Mouse (Mus musculus): ENCODE data around the gene Tcte2. TPM values are rescaled to one million over a fixed set of nuclear protein-coding genes. Genes with fewer than 3 reads are reported as not detected.

Tcte2 gene
- polyA plus RNA-seq, 1 experiment from 2014 or later = 1.2 TPM

- Histone ChIP-seq H3K4me3 (ENCODE audit: low read depth, low read length) (no peak overlapping the region), H3K9ac (ENCODE audit: low read depth, low read length) (no peak overlapping the region), H3K4me2 (no peak overlapping the region), H3K36me3 (ENCODE audit: control insufficient read depth, insufficient read depth, low read length) (no peaks in the 10 kb centered on the region), H3K4me1 (replicated peaks; ENCODE audit: control insufficient read depth, insufficient read depth, low read length) (peaks cover 8% of the 10 kb centered on the region), H3K27me3 (replicated peaks; ENCODE audit: control insufficient read depth, insufficient read depth, low read length) (no peaks in the 10 kb centered on the region), H3K27ac (ENCODE audit: low read depth, low read length) (no peak overlapping the region), H3K9me3 (ENCODE audit: control insufficient read depth, low read length) (no peaks in the 10 kb centered on the region)
- 80% methylated on average over 5 of the region's 5 CpGs for WGBS
- ATAC-seq (replicated peaks; ENCODE audit: low FRiP score) = no peak
- DNase-seq (ENCODE audit: low spot score) = no peak
These were observed 65.7 kb downstream of the Tcte2 start for GRCm38 (mm10) chr17:13695881-13696280.

GRCm38 (mm10) chr17:13695211-13695610, 66.4 kb downstream of the Tcte2 start:
- DNase-seq (ENCODE audit: low spot score) (no peak), ATAC-seq (replicated peaks; ENCODE audit: low FRiP score) (no peak)
- no peak overlapping the region for H3K4me2 ChIP-seq
- no peaks in the 10 kb centered on the region for H3K9me3 ChIP-seq (ENCODE audit: control insufficient read depth, low read length)
- H3K27me3 ChIP-seq (replicated peaks; ENCODE audit: control insufficient read depth, insufficient read depth, low read length) = no peaks in the 10 kb centered on the region
- H3K4me1 ChIP-seq (replicated peaks; ENCODE audit: control insufficient read depth, insufficient read depth, low read length) = peaks cover 5% of the 10 kb centered on the region; the same call in 1 of the 2 replicates
- 73% methylated on average over 2 of the region's 2 CpGs for WGBS
- H3K36me3 ChIP-seq (ENCODE audit: control insufficient read depth, insufficient read depth, low read length) = no peaks in the 10 kb centered on the region
- H3K4me3 ChIP-seq (ENCODE audit: low read depth, low read length) = no peak overlapping the region
- H3K27ac ChIP-seq (ENCODE audit: low read depth, low read length) = no peak overlapping the region
- H3K9ac ChIP-seq (ENCODE audit: low read depth, low read length) = no peak overlapping the region

- Histone ChIP-seq H3K27me3 (replicated peaks; ENCODE audit: control insufficient read depth, insufficient read depth, low read length) (no peaks in the 10 kb centered on the region), H3K4me2 (no peak overlapping the region), H3K4me1 (replicated peaks; ENCODE audit: control insufficient read depth, insufficient read depth, low read length) (no peaks in the 10 kb centered on the region), H3K9me3 (ENCODE audit: control insufficient read depth, low read length) (no peaks in the 10 kb centered on the region), H3K27ac (ENCODE audit: low read depth, low read length) (no peak overlapping the region), H3K36me3 (ENCODE audit: control insufficient read depth, insufficient read depth, low read length) (no peaks in the 10 kb centered on the region), H3K4me3 (ENCODE audit: low read depth, low read length) (no peak overlapping the region), H3K9ac (ENCODE audit: low read depth, low read length) (no peak overlapping the region)
- ATAC-seq (replicated peaks; ENCODE audit: low FRiP score) (no peak), DNase-seq (ENCODE audit: low spot score) (no peak)
- WGBS = 79% methylated on average over 1 of the region's 1 CpGs
These were observed 67.4 kb downstream of the Tcte2 start for GRCm38 (mm10) chr17:13694181-13694580.

GRCm38 (mm10) chr17:13687656-13688055, 74.0 kb downstream of the Tcte2 start:
- H3K27me3 ChIP-seq (replicated peaks; ENCODE audit: control insufficient read depth, insufficient read depth, low read length) = no peaks in the 10 kb centered on the region
- 64% methylated on average over 1 of the region's 1 CpGs for WGBS
- DNase-seq (ENCODE audit: low spot score) (no peak), ATAC-seq (replicated peaks; ENCODE audit: low FRiP score) (no peak)
- no peak overlapping the region for H3K4me3 ChIP-seq (ENCODE audit: low read depth, low read length)
- no peaks in the 10 kb centered on the region for H3K9me3 ChIP-seq (ENCODE audit: control insufficient read depth, low read length)
- H3K4me1 ChIP-seq (replicated peaks; ENCODE audit: control insufficient read depth, insufficient read depth, low read length) = peaks cover 11% of the 10 kb centered on the region
- no peaks in the 10 kb centered on the region for H3K36me3 ChIP-seq (ENCODE audit: control insufficient read depth, insufficient read depth, low read length)
- no peak overlapping the region for H3K4me2 ChIP-seq
- H3K9ac ChIP-seq (ENCODE audit: low read depth, low read length) = no peak overlapping the region
- H3K27ac ChIP-seq (ENCODE audit: low read depth, low read length) = no peak overlapping the region

- DNase-seq (ENCODE audit: low spot score) = no peak
- Histone ChIP-seq H3K4me3 (ENCODE audit: low read depth, low read length) (no peak overlapping the region), H3K36me3 (ENCODE audit: control insufficient read depth, insufficient read depth, low read length) (no peaks in the 10 kb centered on the region), H3K27me3 (replicated peaks; ENCODE audit: control insufficient read depth, insufficient read depth, low read length) (no peaks in the 10 kb centered on the region), H3K4me1 (replicated peaks; ENCODE audit: control insufficient read depth, insufficient read depth, low read length) (peaks cover 14% of the 10 kb centered on the region), H3K9ac (ENCODE audit: low read depth, low read length) (no peak overlapping the region), H3K27ac (ENCODE audit: low read depth, low read length) (no peak overlapping the region), H3K9me3 (ENCODE audit: control insufficient read depth, low read length) (no peaks in the 10 kb centered on the region), H3K4me2 (no peak overlapping the region)
- WGBS = 68% methylated on average over 4 of the region's 4 CpGs
- ATAC-seq (replicated peaks; ENCODE audit: low FRiP score) = no peak
These were observed 74.5 kb downstream of the Tcte2 start for GRCm38 (mm10) chr17:13687086-13687485.

GRCm38 (mm10) chr17:13685621-13686020, 76.0 kb downstream of the Tcte2 start:
- H3K4me3 ChIP-seq (ENCODE audit: low read depth, low read length) = no peak overlapping the region
- DNase-seq (ENCODE audit: low spot score) = no peak
- no peak overlapping the region for H3K27ac ChIP-seq (ENCODE audit: low read depth, low read length)
- no peak overlapping the region for H3K4me2 ChIP-seq
- H3K4me1 ChIP-seq (replicated peaks; ENCODE audit: control insufficient read depth, insufficient read depth, low read length) = peaks cover 14% of the 10 kb centered on the region
- WGBS = 67% methylated on average over 3 of the region's 3 CpGs
- no peaks in the 10 kb centered on the region for H3K27me3 ChIP-seq (replicated peaks; ENCODE audit: control insufficient read depth, insufficient read depth, low read length)
- no peaks in the 10 kb centered on the region for H3K36me3 ChIP-seq (ENCODE audit: control insufficient read depth, insufficient read depth, low read length)
- H3K9ac ChIP-seq (ENCODE audit: low read depth, low read length) = no peak overlapping the region
- no peaks in the 10 kb centered on the region for H3K9me3 ChIP-seq (ENCODE audit: control insufficient read depth, low read length)
- ATAC-seq (replicated peaks; ENCODE audit: low FRiP score) = no peak

- Histone ChIP-seq H3K9me3 (ENCODE audit: control insufficient read depth, low read length) (no peaks in the 10 kb centered on the region), H3K4me2 (no peak overlapping the region; the same call in 1 of the 2 replicates), H3K27me3 (replicated peaks; ENCODE audit: control insufficient read depth, insufficient read depth, low read length) (no peaks in the 10 kb centered on the region), H3K36me3 (ENCODE audit: control insufficient read depth, insufficient read depth, low read length) (no peaks in the 10 kb centered on the region), H3K9ac (ENCODE audit: low read depth, low read length) (no peak overlapping the region), H3K4me1 (replicated peaks; ENCODE audit: control insufficient read depth, insufficient read depth, low read length) (peaks cover 14% of the 10 kb centered on the region), H3K4me3 (ENCODE audit: low read depth, low read length) (no peak overlapping the region; the same call in 1 of the 2 replicates), H3K27ac (ENCODE audit: low read depth, low read length) (peak overlapping the region; percentile 59)
- ATAC-seq (replicated peaks; ENCODE audit: low FRiP score) (no peak), DNase-seq (ENCODE audit: low spot score) (no peak)
- 52% methylated on average over 7 of the region's 7 CpGs for WGBS
These were observed 77.4 kb downstream of the Tcte2 start for GRCm38 (mm10) chr17:13684256-13684655.

GRCm38 (mm10) chr17:13683411-13684174, 78.0 kb downstream of the Tcte2 start:
- H3K9me3 ChIP-seq (ENCODE audit: control insufficient read depth, low read length) = no peaks in the 10 kb centered on the region
- H3K4me3 ChIP-seq (ENCODE audit: low read depth, low read length) = peak overlapping the region; percentile 28; the same call in 1 of the 2 replicates
- peak; percentile 67 for DNase-seq (ENCODE audit: low spot score)
- H3K27ac ChIP-seq (ENCODE audit: low read depth, low read length) = peak overlapping the region; percentile 59
- peak; percentile 82 for ATAC-seq (replicated peaks; ENCODE audit: low FRiP score)
- H3K27me3 ChIP-seq (replicated peaks; ENCODE audit: control insufficient read depth, insufficient read depth, low read length) = no peaks in the 10 kb centered on the region
- peaks cover 14% of the 10 kb centered on the region for H3K4me1 ChIP-seq (replicated peaks; ENCODE audit: control insufficient read depth, insufficient read depth, low read length)
- 10% methylated on average over 15 of the region's 15 CpGs for WGBS
- no peaks in the 10 kb centered on the region for H3K36me3 ChIP-seq (ENCODE audit: control insufficient read depth, insufficient read depth, low read length)
- H3K4me2 ChIP-seq = peak overlapping the region; percentile 31
- peak overlapping the region; percentile 4; the same call in 1 of the 2 replicates for H3K9ac ChIP-seq (ENCODE audit: low read depth, low read length)

- Histone ChIP-seq H3K27me3 (replicated peaks; ENCODE audit: control insufficient read depth, insufficient read depth, low read length) (no peaks in the 10 kb centered on the region), H3K9me3 (ENCODE audit: control insufficient read depth, low read length) (no peaks in the 10 kb centered on the region), H3K9ac (ENCODE audit: low read depth, low read length) (peak overlapping the region; percentile 44), H3K4me1 (replicated peaks; ENCODE audit: control insufficient read depth, insufficient read depth, low read length) (peaks cover 14% of the 10 kb centered on the region), H3K27ac (ENCODE audit: low read depth, low read length) (peak overlapping the region; percentile 59), H3K36me3 (ENCODE audit: control insufficient read depth, insufficient read depth, low read length) (no peaks in the 10 kb centered on the region), H3K4me2 (peak overlapping the region; percentile 31), H3K4me3 (ENCODE audit: low read depth, low read length) (peak overlapping the region; percentile 28; the same call in 1 of the 2 replicates)
- 21% methylated on average over 4 of the region's 4 CpGs for WGBS
- DNase-seq (ENCODE audit: low spot score) = no peak
- no peak for ATAC-seq (replicated peaks; ENCODE audit: low FRiP score)
These were observed 78.6 kb downstream of the Tcte2 start for GRCm38 (mm10) chr17:13683027-13683410.
